Mouse (Mus musculus): ENCODE measurements around the gene Lrfn2.

The Lrfn2 gene

GRCm38 (mm10) chr17:48931621-48932405 lies at the start of gene Lrfn2:
Gene Lrfn2, plus strand, starts transcription at chr17:48932379.
- peak; percentile 91 for DNase-seq

DNA sequence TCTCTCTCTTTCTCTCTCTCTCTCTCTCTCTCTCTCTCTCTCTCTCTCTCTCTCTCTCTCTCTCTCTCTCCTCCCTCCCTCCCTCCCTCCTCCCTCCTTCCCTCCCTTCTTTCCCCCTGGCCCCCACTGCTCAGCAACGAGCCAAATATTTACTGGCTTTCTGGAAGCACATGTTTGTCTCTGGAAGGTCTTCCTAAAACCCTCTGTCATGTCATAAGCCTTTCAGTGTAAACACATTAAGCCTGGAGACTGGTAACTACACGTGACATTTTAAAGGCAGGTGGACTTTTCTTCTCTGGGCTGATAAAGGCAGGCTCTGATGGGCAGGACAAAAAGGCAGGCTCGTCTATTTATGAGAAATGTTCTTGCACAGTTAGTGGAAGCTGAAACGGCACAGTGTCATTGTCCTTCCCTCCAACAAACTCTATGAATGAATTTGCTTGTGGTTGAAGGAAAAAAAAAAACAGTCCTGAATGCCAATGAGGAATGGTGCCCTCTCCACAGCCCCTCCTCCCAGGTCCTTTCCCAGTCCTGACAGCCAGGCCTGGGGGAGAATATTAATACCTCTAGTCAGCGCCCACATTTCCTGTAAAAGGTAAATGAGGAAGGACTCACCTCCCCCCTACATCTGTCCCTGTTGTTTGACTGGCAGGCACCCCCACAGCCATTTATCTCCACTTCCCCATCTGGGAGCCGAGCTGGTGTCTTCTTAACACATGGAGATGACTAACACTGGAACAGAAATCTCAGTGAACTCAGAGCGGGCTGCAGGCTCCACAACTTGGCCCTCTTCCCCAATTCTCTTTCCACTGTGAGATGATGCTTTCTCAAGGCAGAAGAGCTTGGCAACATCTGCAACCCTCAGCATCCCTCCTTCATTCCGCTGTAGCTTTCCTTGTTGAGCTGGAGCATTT lies 44.5 kb upstream of the Lrfn2 start:
- peak; percentile 51 for DNase-seq

- no peak for DNase-seq
These were observed 26.7 kb upstream of the Lrfn2 start for GRCm38 (mm10) chr17:48905286-48906040.

DNA sequence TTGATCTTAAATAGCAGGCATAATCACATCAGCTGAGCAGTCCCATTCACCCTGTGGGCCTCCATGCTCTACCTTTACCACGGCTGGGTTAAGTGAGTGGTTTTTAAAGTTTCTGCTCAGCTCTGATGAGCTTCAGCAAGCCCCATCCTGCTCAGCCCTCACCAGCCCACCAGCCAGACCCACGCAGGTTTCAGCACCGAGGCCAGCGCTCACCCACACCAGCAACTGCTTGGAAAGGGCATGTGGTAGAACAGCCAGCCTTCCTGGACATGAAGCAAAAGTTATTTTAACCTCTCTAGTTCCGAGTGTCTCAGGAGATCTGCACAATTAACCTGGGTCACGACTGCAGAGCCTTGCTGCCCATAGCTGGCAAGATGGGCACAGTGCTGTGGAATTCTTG lies 18.7 kb upstream of the Lrfn2 start:
- no peak for DNase-seq

GRCm38 (mm10) chr17:48917411-48917810 lies 14.8 kb upstream of the Lrfn2 start:
- DNase-seq, result no peak

- DNase-seq, result no peak
These were observed 13.7 kb upstream of the Lrfn2 start for GRCm38 (mm10) chr17:48918458-48918857.

- DNase-seq, result no peak
These were observed 9.3 kb upstream of the Lrfn2 start for GRCm38 (mm10) chr17:48922905-48923304.

DNA sequence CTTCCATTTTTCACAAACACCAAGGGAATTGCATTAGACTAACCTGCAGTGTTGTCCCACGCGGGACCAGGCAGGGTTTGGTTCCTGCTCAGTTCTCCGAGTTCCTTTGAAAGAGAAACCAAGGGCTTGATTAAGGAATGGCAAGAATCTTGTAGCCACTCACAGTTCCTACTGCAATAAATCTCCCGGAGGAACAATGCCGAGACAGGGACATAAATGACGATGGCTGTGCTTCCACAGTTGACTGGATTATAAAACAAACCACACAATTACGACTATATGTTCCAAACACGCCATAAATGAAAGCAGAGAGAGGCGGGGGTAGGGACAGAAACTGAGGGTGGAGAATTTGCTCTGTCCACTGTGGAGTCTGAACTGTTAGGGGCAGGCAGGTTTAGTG lies 6.8 kb upstream of the Lrfn2 start:
- no peak for DNase-seq

DNA sequence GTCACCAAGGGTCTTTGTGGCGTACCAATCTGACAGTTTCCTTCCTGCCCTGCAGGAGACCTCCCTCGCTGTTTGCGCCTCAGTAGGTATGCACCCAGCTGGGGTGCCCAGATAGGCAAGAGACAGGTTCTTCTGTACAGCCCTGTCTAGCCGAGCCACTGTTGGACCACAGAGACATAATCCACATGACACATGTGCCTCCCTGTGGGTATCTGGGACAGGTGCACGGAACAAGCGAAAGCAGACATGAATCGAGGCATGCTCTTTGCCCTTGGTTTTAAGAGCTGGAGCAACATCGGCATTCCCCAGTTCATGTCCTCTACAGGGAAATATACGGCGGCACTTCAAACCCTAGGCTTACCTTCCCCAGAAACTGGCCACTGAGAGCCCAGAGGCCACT lies 1.2 kb upstream of the Lrfn2 start:
- no peak for DNase-seq

DNA sequence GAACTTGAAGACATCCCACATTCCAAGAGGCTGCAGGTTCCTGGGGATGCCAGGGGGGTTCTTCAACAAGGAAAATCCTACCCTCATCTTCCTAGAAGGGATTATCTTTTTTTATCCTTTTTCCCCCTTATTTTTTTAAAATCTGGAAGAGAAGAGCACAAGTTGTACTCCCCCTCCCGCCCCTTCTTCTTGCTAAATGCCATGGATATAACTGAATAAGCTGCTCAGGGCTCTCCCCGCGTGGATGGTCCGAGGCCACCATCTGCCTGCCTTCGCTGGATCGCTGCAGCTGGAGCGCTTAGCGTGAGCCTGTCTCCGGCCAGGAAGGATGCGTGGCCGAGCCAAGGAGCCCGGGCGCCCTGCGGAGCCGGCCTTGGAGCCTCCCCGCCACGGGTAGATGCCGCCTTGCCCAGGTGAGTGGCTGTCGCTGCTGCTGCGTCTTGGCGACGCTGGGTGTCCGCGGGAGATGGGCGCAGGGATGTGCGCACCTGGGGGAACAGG lies 277 bp downstream of the Lrfn2 start:
- DNase-seq, result peak; percentile 46

DNA sequence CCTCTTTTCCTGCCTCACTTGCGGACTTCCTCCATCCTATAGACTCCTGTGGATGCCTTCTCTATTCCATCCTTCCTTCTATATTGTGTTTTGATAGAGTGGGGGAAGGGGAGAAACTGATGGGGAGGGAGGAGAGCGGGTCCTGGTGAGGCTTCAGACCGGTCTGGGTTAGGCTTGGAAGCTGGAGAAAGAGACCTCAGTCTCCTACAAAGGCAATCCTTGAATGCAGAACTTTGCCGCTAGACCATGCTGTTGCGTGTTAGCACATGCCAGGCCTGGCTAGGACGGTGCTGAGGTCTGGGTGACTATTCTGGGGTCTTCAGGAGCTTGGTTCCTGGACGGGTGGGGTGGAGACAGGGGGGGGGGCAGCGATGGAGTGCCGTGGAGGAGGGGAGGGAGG lies 737 bp downstream of the Lrfn2 start:
- no peak for DNase-seq

GRCm38 (mm10) chr17:48935201-48935600 lies 3.0 kb downstream of the Lrfn2 start:
- no peak for DNase-seq

- DNase-seq, result no peak
These were observed 4.4 kb downstream of the Lrfn2 start for GRCm38 (mm10) chr17:48936445-48937141.

- no peak for DNase-seq
These were observed 6.6 kb downstream of the Lrfn2 start for GRCm38 (mm10) chr17:48938711-48939220.

DNA sequence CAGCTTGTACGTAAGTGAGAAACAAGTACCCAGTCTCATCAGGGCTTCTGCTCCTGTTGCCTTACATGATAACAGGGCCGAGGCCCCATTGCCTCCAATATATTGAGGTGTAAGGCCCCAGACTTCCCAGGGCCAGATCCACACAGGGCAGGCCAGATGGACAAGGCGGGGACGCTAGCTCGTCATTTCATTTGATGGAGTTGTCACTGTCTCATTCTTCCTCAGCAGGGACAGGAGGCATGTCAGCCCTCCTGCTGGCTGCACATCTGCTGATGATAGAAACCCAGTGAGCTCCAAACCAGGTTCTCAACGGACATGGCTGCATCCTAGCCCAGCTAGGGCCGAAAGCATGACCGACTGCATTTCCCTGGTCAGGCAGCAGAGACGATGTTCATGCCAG lies 14.1 kb downstream of the Lrfn2 start:
- DNase-seq, result no peak

DNA sequence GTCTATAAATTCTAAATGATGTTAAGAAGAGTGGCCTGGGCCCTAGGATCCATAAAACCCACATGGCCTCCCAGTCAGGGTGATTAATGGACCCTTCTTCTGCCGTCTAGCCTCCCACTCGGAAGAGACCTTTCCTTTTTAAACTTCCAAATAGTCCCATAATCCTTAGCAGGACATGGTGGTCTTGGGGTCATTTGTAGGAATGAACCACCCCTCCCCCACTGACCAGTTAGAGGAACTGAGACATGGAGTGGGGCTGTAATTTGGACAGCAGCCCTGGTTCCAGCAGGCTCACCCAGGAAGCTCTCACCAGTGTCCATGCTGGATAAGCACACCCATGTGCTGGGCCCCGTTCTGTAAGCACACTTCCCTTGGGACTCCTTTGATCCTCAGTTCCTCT lies 14.6 kb downstream of the Lrfn2 start:
- no peak for DNase-seq

DNA sequence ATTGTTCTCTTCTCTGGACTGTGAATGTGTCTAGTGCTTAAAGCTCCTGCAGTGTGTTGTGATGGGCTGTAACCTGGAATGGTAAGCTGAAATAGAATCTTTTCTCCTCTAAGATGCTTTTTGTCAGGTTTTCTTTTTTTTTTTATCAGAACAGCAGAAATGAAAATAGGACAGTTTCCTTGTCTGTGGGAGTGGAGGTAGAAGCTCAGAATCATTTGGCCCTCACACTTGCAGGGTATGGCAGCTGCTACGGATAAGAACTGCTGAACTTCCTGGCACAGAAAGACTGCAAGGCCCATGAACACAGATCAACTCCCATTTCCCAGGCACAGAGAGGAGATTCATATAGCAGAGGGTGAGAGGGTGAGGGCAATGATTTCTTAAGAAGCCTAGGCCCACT lies 19.1 kb downstream of the Lrfn2 start:
- no peak for DNase-seq

DNA sequence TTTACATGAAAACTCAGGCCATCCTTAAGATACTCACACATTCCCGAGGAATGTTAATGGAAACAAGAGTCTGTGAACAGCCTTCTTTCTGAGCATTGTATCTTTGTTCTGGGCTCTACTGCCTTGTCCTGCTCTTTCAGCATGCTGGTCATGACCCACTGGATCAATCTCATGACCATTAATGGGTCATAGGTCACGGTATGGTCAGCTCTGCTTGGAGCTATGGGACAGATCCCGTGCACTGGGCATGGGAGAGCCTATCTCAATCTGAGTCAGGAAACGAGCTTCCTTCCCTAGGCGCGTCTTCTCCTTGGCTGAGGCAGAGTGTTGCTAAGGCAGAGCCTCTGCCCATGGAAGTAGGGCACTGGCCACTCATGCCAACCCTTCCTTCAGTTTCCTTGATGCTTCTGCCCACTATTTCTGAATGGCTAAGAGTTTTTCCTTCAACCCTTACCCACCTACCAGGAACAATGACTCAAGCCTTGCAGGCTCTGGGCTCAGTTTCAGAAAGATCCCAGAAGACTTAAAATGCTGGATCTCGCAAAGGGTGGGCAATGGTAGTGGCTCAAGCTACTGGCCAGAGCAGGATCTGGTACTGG lies 24.0 kb downstream of the Lrfn2 start:
- DNase-seq, result no peak

GRCm38 (mm10) chr17:48960161-48960698 lies 28.1 kb downstream of the Lrfn2 start:
- DNase-seq, result no peak

DNA sequence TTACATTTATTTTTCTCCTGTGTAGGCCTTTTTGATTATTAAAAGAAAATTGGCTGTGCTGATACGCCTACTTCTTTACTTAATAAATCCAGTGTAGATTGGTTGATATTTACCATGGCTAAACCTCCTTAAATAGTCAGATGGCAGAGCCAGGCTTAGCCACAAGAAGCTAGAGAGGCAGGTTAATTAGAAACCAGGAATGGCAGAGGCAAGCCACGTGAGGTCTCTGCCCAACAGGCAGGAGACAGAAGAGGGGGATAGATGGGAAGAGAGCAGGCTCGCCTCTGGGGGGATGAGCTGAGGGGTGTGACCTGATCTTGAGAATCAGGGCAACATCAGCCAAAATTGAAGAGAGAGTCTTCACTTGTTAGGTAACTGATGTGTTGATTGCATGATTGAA lies 30.5 kb downstream of the Lrfn2 start:
- DNase-seq, result no peak

GRCm38 (mm10) chr17:48963740-48964139 lies 31.6 kb downstream of the Lrfn2 start:
- no peak for DNase-seq

DNA sequence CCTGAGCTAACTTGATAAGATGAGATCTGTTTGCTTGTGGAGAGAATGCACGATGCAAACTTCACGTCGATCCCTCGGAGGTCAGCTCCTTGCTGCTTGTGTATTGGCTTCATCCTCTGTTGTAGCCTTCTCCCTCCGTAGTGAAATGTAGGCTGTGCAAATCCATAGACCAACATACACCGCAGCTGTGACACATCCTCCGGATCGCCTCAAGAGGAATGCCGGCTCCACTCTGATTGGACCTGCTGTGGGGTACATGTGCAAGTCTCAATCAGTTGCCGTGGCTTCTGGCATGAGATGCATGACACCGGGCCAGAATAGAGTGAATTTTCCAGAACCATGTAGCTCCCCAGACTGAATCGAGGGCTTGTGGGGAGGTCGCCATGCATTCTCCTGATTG lies 36.1 kb downstream of the Lrfn2 start:
- DNase-seq, result no peak

Measured in right cerebral cortex, postnatal 14 days (tissue).